In the genomic region with DNA sequence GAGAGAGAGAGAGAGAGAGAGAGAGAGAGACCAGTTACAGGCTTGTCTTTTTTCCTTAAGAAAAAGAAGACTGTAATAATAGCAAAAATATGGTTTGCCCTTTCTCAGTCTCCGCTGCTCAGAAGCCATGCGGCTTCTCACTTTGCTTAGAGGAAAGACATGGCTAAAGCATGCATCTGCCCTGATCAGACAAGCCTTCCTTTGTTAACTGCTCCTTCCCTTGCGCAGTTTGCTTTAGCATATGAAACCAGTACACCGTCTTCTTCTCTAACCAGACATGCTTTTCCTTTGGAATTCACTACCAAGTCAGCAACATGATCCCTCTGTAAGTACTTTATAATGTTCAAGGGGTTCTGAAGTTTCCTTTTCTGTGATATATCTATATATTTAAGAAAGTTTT, we compare ENCODE assay signal across 27 mouse cellular contexts.
DNase-seq lines count a peak whose midpoint lies in the region; TF ChIP-seq lines count a peak whose summit lies in the region.
"Had no signal": no experiment of that assay in that cellular context is flagged by ENCODE, and none has a peak within 500 bp of the region (broad histone marks: within the 10 kb centered on the region; RNA-seq: fewer than 3 reads in every experiment).

No protein-coding gene starts in this region.

- TF ChIP-seq CTCF in layer of hippocampus, adult 2 months (conservative IDR thresholded peaks at IDR 0.05), result no peak

- no peak overlapping the region for H3K4me3 ChIP-seq in layer of hippocampus, adult 2 months
- H3K4me3 ChIP-seq: embryonic facial prominence, embryonic 13.5 days; erythroblast, embryonic 14.5 days; gastrocnemius, adult 2 months; hindbrain, embryonic 13.5 days; left cerebral cortex, adult 2 months; liver, embryonic 15.5 days; lung, embryonic 15.5 days; neural tube, embryonic 15.5 days had no signal

- peak overlapping the region; percentile 41; the same call in 1 of the 2 replicates for H3K27ac ChIP-seq in layer of hippocampus, adult 2 months
- H3K27ac ChIP-seq: embryonic facial prominence, embryonic 13.5 days; gastrocnemius, adult 2 months; hindbrain, embryonic 13.5 days; left cerebral cortex, adult 2 months; liver, embryonic 15.5 days; lung, embryonic 15.5 days; neural tube, embryonic 15.5 days had no signal

- DNase-seq in layer of hippocampus, adult 2 months (ENCODE audit: low spot score in 2 of 2), result no peak
- no peak for DNase-seq in layer of hippocampus, adult 9-11 months
- peak; percentile 34 for DNase-seq in embryo, embryonic 10.5 days (ENCODE audit: low spot score)
- DNase-seq in embryo, embryonic 11.5 days (ENCODE audit: low read depth, low spot score), result peak; percentile 2
- peak; percentile 9 for DNase-seq in forelimb bud, embryonic 11.5 days (ENCODE audit: low read depth, low spot score)
- DNase-seq in kidney, adult 9 months, result no peak
- DNase-seq in ovary, adult 18-20 months (ENCODE audit: low spot score), result no peak
- DNase-seq: adrenal gland, adult 8-10 months; B cell, adult 2 months; cerebellum, adult 8-10 months; cerebellum, postnatal 25 days; gastrocnemius, adult 2 months; gastrocnemius, postnatal 36 days; heart, adult 18-20 months; heart, postnatal 36 days; kidney, postnatal 14 days; left cerebral cortex, postnatal 4 days; liver; spleen, adult 18-20 months; thymus, postnatal 14 days had no signal

Comparison
In these comparisons a context has a peak if more than half of its experiments do, and no peak if none do; other contexts are left out.
1. DNase-seq: peak in embryo, embryonic 10.5 days (single experiment), embryo, embryonic 11.5 days (single experiment) and forelimb bud, embryonic 11.5 days (single experiment); none in layer of hippocampus, adult 2 months (0 of 2), layer of hippocampus, adult 9-11 months (single experiment), kidney, adult 9 months (single experiment) and ovary, adult 18-20 months (single experiment).